In the genomic region with DNA sequence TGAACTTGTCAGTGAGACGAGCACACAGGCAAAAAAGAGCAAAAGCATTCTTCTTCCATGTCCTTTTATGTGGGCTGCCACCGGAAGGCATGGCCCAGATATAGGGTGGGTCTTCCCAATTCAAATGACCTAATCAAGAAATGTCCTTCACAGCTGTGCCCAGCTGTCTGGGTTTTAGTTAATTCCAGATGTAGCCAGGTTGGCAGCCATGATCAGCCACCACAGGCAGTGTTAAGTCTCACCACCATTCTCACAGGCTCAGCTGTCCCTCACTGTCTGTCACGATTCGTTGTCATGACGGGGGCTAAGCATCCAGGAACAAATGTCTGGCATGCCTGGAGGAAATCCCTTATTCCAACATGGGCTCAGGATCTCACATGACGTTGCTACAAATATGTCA, we compare ENCODE assay signal across 18 mouse cellular contexts. TPM values are rescaled to one million over a fixed set of nuclear protein-coding genes. Genes with fewer than 3 reads are reported as not detected.
"Had no signal": no experiment of that assay in that cellular context is flagged by ENCODE, and none has a peak within 500 bp of the region (broad histone marks: within the 10 kb centered on the region; RNA-seq: fewer than 3 reads in every experiment).

No protein-coding gene starts in this region.

- H3K4me2 ChIP-seq: liver, embryonic 13.5 days; lung, embryonic 15.5 days; midbrain, embryonic 11.5 days; midbrain, embryonic 15.5 days; neural tube, embryonic 13.5 days; stomach, embryonic 15.5 days had no signal

- H3K27me3 ChIP-seq: liver, embryonic 13.5 days; lung, embryonic 15.5 days; megakaryocyte, embryonic 14.5 days; midbrain, embryonic 15.5 days; neural tube, embryonic 13.5 days; stomach, embryonic 15.5 days had no signal

- H3K9me3 ChIP-seq: liver, embryonic 13.5 days; lung, embryonic 15.5 days; midbrain, embryonic 15.5 days; neural tube, embryonic 13.5 days; stomach, embryonic 15.5 days had no signal

- ATAC-seq: liver, postnatal 0 days; midbrain, embryonic 15.5 days had no signal

- H3K9ac ChIP-seq: liver, embryonic 13.5 days; liver, postnatal 0 days; lung, embryonic 15.5 days; midbrain, embryonic 15.5 days; neural tube, embryonic 13.5 days; stomach, embryonic 15.5 days had no signal

- H3K4me3 ChIP-seq: layer of hippocampus, adult 2 months; liver, embryonic 13.5 days; lung, embryonic 15.5 days; megakaryocyte, embryonic 14.5 days; midbrain, embryonic 15.5 days; neural tube, embryonic 13.5 days; stomach, embryonic 15.5 days had no signal

- H3K27ac ChIP-seq: layer of hippocampus, adult 2 months; liver, embryonic 13.5 days; lung, embryonic 15.5 days; macrophage; midbrain, embryonic 15.5 days; neural tube, embryonic 13.5 days; stomach, embryonic 15.5 days had no signal

- DNase-seq: kidney, postnatal 10 days; kidney, postnatal 4 days; liver; liver, embryonic 13.5 days; liver, postnatal 0 days; retina, postnatal 1 day; right cerebral cortex, postnatal 14 days; thymus, adult 2 months; thymus, postnatal 25 days had no signal

- H3K4me1 ChIP-seq: liver, embryonic 13.5 days; lung, embryonic 15.5 days; megakaryocyte, embryonic 14.5 days; midbrain, embryonic 15.5 days; neural tube, embryonic 13.5 days; stomach, embryonic 15.5 days had no signal

- H3K36me3 ChIP-seq: liver, embryonic 13.5 days; lung, embryonic 15.5 days; midbrain, embryonic 15.5 days; neural tube, embryonic 13.5 days; stomach, embryonic 15.5 days had no signal

RNA-seq across cellular contexts. Expression of a gene that starts 36.6 kb away (rescaled TPM):
- total RNA-seq: monocyte, adult 5-6 weeks had no signal
- polyA plus RNA-seq: macrophage had no signal
